Mouse (Mus musculus): ENCODE data around the gene Entpd1.

Gene Entpd1

GRCm38 (mm10) chr19:40684566-40684965 is 72.4 kb downstream of the Entpd1 start:
- CTCF ChIA-PET = no interaction called here

GRCm38 (mm10) chr19:40687291-40687927 is 75.2 kb downstream of the Entpd1 start:
- CTCF ChIA-PET = interaction anchor here in 1 of 4 experiments (0.6 kb wide), 1 partner anchor 337 kb away, joined by 4 read pairs; no protein-coding TSS in a partner anchor

More at GRCm38 (mm10) chr19:40684566-40684965, 72.4 kb downstream of the Entpd1 start:
- POLR2A ChIA-PET = no interaction called here

GRCm38 (mm10) chr19:40693201-40693600 is 81.0 kb downstream of the Entpd1 start:
- POLR2A ChIA-PET = no interaction called here

More at GRCm38 (mm10) chr19:40687291-40687927, 75.2 kb downstream of the Entpd1 start:
- POLR2A ChIA-PET = interaction anchor here in 1 of 4 experiments (1.2 to 1.5 kb wide), 2 partner anchors 8 to 53 kb away, joined by 3 read pairs; no protein-coding TSS in a partner anchor

GRCm38 (mm10) chr19:40696116-40696515 is 84.0 kb downstream of the Entpd1 start:
- ChIA-PET POLR2A (interaction anchor here in 1 of 4 experiments (1.2 kb wide), 1 partner anchor 9 kb away, joined by 3 read pairs; no protein-coding TSS in a partner anchor), CTCF (no interaction called here)

More at GRCm38 (mm10) chr19:40693201-40693600, 81.0 kb downstream of the Entpd1 start:
- CTCF ChIA-PET = no interaction called here

GRCm38 (mm10) chr19:40698103-40698853 is 86.1 kb downstream of the Entpd1 start:
- CTCF ChIA-PET = interaction anchor here in 1 of 4 experiments (0.5 kb wide), 1 partner anchor 142 kb away, joined by 3 read pairs; no protein-coding TSS in a partner anchor
- POLR2A ChIA-PET = interaction anchor here in 1 of 4 experiments (0.6 to 1.4 kb wide), 2 partner anchors 145 to 184 kb away, joined by 3 read pairs; partner anchors contain the start of gene Sorbs1

- CTCF ChIA-PET = no interaction called here
- POLR2A ChIA-PET = no interaction called here
Measured at GRCm38 (mm10) chr19:40699816-40700215, 87.7 kb downstream of the Entpd1 start.

GRCm38 (mm10) chr19:40702406-40702805 is 90.2 kb downstream of the Entpd1 start:
- CTCF ChIA-PET = interaction anchor here in 1 of 4 experiments (0.6 kb wide), 1 partner anchor 806 kb away, joined by 3 read pairs; no protein-coding TSS in a partner anchor
- POLR2A ChIA-PET = no interaction called here

- ChIA-PET POLR2A (no interaction called here), CTCF (interaction anchor here in 1 of 4 experiments (0.6 kb wide), 1 partner anchor 375 kb away, joined by 4 read pairs; no protein-coding TSS in a partner anchor)
Measured at GRCm38 (mm10) chr19:40712889-40713628, 100.9 kb downstream of the Entpd1 start.

GRCm38 (mm10) chr19:40714700-40715099 is 102.5 kb downstream of the Entpd1 start:
- ChIA-PET CTCF (no interaction called here), POLR2A (no interaction called here)

GRCm38 (mm10) chr19:40716981-40717380 is 104.8 kb downstream of the Entpd1 start:
- CTCF ChIA-PET = no interaction called here

GRCm38 (mm10) chr19:40719439-40720105 is 107.4 kb downstream of the Entpd1 start:
- POLR2A ChIA-PET = interaction anchor here in 1 of 4 experiments (0.6 kb wide), 1 partner anchor 25 kb away, joined by 3 read pairs; no protein-coding TSS in a partner anchor
- CTCF ChIA-PET = interaction anchor here in 1 of 4 experiments (1.1 kb wide), 1 partner anchor 374 kb away, joined by 3 read pairs; no protein-coding TSS in a partner anchor

More at GRCm38 (mm10) chr19:40716981-40717380, 104.8 kb downstream of the Entpd1 start:
- POLR2A ChIA-PET = no interaction called here

GRCm38 (mm10) chr19:40720381-40720780 is 108.2 kb downstream of the Entpd1 start:
- CTCF ChIA-PET = no interaction called here
- POLR2A ChIA-PET = interaction anchor here in 1 of 4 experiments (0.6 kb wide), 1 partner anchor 24 kb away, joined by 3 read pairs; no protein-coding TSS in a partner anchor

GRCm38 (mm10) chr19:40722137-40723038 is 110.2 kb downstream of the Entpd1 start:
- POLR2A ChIA-PET = interaction anchor here in 2 of 4 experiments (1.0 to 1.8 kb wide), 4 partner anchors 55 to 133 kb away, joined by 3 to 5 read pairs (median 4); partner anchors contain the start of genes Tctn3 (in 2 of the 2) and Entpd1 (in 1 of the 2)
- CTCF ChIA-PET = interaction anchor here (0.6 to 2.2 kb wide), 29 partner anchors 14 to 465 kb away, joined by 3 to 14 read pairs (median 4); partner anchors contain the start of genes Tctn3 (in 4 of the 4), Entpd1 (in 2 of the 4) and Aldh18a1 (in 1 of the 4)

GRCm38 (mm10) chr19:40723516-40723915 is 111.3 kb downstream of the Entpd1 start:
- POLR2A ChIA-PET = interaction anchor here in 3 of 4 experiments (0.5 to 1.8 kb wide), 4 partner anchors 112 to 284 kb away, joined by 4 to 5 read pairs (median 4); partner anchors contain the start of genes Tctn3 (in 2 of the 3) and Entpd1 (in 1 of the 3)
- CTCF ChIA-PET = interaction anchor here in 3 of 4 experiments (0.6 to 2.1 kb wide), 7 partner anchors 63 to 332 kb away, joined by 3 to 14 read pairs (median 7); partner anchors contain the start of genes Tctn3 (in 2 of the 3), Aldh18a1 (in 1 of the 3) and Entpd1 (in 1 of the 3)

GRCm38 (mm10) chr19:40726148-40726547 is 114.0 kb downstream of the Entpd1 start:
- CTCF ChIA-PET = interaction anchor here in 1 of 4 experiments (0.5 kb wide), 1 partner anchor 73 kb away, joined by 3 read pairs; no protein-coding TSS in a partner anchor
- POLR2A ChIA-PET = no interaction called here

- ChIA-PET CTCF (interaction anchor here in 2 of 4 experiments (0.9 to 1.0 kb wide), 2 partner anchors 11 to 290 kb away, joined by 3 read pairs; no protein-coding TSS in a partner anchor), POLR2A (interaction anchor here in 1 of 4 experiments (0.5 kb wide), 1 partner anchor 35 kb away, joined by 3 read pairs; no protein-coding TSS in a partner anchor)
Measured at GRCm38 (mm10) chr19:40726614-40727013, 114.4 kb downstream of the Entpd1 start.
